Mouse (Mus musculus) kidney, adult 8-10 months (tissue): Measurements from ENCODE around the gene Papola.
A peak's percentile ranks its signal among the peaks of the same experiment; 100 is the strongest.
"Not testable (repeated sequence)": the region's sequence is repeated elsewhere in the genome, so short reads cannot be mapped to it uniquely, and the experiment has no call there.

Experiments used
- DNase-seq, 2 experiments: peaks; one replicate each; pipeline ENCODE4 v3.0.0; 2022

The Papola gene

DNA sequence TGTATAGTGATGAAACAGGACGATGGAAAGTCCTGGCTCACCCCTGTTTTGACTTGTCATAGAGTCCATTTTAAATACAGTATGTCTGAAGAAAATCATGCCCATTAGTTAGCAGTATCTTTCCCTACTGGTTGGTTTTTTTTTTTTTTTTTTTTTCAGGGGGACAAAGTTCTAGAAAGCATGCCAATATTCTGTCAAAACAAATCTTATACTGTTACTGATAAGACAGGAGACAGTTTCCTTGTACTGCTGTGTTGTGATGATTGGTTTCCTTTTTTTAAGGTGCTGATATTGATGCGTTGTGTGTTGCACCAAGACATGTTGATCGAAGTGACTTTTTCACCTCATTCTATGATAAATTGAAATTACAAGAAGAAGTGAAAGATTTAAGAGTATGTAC, 21.7 kb downstream of the Papola start:
- DNase-seq: no peak

GRCm38 (mm10) chr12:105807416-105807815, 22.9 kb downstream of the Papola start:
- no peak for DNase-seq

- no peak for DNase-seq
Observed at GRCm38 (mm10) chr12:105808945-105809344, 24.5 kb downstream of the Papola start.

- DNase-seq: no peak
Observed at GRCm38 (mm10) chr12:105810608-105811007, 26.1 kb downstream of the Papola start.

DNA sequence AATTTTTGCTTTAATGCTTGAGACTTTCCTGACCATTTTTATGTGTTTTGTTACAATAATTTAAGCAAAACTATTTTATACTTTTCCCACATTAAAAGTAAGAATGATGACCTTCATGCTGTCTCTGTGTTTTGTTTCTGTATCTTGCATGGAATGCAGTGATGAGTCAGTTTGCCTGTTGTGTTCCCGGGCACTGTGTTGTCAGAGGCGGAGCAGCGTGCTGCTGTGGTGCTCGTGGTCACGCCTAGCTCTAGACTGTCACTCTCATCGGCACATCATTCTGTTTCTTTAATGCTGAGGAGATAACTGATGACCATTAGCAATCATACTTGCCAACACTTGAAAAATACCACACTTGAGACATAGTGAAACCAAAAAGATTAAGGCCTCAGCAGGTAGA, 29.5 kb downstream of the Papola start:
- no peak for DNase-seq

- no peak for DNase-seq
Observed at GRCm38 (mm10) chr12:105823472-105823871, 39.0 kb downstream of the Papola start.

DNA sequence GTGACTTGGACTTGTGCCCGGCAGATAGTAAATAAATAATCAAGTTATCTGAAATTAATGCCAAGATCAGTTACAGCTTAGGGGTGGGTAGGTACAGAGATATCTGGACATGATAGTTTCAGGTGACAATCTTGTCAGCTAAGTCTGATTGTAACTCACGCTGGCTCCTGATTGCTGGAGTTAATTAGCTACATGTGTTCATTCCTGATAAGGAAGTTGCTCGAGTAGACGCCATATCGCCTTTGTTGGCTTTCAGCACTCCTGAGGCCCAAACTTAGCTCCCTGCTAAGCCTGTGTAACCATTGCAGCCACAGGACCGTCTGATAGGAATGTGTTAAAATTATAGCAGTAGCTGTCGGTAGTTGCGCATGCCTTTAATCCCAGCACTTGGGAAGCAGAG, 40.2 kb downstream of the Papola start:
- DNase-seq: no peak

DNA sequence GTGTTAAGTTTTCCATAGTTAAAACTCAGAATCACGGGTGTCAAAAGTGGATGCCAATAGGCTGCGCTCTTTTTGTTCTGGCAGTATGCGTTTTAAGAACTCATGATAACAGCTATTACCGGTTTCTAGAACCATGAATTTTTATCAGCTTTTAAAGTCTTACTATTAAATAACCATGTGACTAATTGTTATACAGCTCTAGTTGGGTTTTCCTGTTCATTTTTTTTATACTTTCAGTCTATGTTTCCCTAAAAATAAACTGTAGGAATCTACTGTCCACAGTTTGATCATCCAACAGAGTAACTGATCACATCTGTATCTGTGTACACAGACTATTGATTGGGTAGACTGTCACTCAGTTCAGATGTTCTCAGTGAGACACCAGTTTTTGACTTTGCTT, 40.8 kb downstream of the Papola start:
- DNase-seq: no peak

- DNase-seq: no peak
Observed at GRCm38 (mm10) chr12:105832541-105832940, 48.0 kb downstream of the Papola start.

GRCm38 (mm10) chr12:105834926-105835325, 50.4 kb downstream of the Papola start:
- no peak for DNase-seq

- DNase-seq: no peak
Observed at GRCm38 (mm10) chr12:105835571-105835970, 51.1 kb downstream of the Papola start.

DNA sequence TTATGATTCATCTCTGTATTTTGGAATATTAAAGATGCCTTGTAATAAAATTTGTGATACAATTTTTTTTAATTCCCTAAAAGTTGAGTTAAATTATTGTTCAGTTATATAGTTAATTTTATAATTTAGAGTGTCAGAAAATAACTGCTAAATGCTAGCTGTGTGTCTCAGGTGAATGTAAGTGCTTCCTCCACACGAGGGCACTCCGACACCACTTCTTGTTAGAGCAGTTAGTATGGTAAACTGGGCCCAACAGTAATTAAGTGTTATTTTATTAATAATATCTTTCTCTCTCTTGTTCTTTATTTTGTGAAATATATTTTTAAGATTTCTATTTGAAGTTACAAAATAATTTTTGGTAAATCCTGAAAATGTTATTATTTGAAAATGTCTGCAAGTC, 51.7 kb downstream of the Papola start:
- peak in 1 of 2 experiments; percentile 46 for DNase-seq

DNA sequence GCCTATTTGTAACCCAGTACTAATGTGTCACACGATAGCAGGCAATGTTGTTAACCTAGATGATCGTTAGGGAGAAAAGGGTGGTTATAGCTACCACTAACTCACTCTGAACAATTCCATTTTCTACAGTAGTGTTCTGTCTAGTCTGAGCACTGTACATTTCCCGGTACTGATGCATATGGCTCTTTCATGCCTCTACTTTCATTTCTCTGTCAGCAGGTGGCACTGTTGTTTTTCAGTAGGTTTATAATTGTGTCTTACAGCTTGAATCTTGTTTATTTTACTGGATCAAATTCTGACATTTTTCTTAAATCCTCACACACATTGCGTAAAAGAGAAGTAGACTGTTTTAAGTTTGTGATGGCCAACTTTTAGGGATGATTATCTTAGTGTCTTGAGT, 54.6 kb downstream of the Papola start:
- DNase-seq: no peak

DNA sequence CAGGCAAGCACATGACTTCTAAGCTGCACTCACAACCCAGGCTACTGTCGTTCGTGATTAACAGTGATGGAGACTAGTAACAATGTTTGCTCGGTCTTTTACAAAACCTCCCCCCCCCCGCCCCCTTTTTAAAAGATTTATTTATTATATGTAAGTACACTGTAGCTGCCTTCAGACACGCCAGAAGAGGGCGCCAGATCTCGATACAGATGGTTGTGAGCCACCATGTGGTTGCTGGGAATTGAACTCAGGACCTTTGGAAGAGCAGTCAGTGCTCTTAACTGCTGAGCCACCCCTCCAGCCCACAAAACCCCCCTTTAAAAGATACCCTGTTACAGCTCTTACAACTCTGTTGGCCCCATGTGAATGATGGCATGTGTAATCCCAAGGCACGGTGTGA, 56.1 kb downstream of the Papola start:
- not testable (repeated sequence) for DNase-seq

GRCm38 (mm10) chr12:105843243-105844005, 58.9 kb downstream of the Papola start:
- DNase-seq: peak; percentile 62 to 74

- no peak for DNase-seq
Observed at GRCm38 (mm10) chr12:105844406-105844805, 59.9 kb downstream of the Papola start.

DNA sequence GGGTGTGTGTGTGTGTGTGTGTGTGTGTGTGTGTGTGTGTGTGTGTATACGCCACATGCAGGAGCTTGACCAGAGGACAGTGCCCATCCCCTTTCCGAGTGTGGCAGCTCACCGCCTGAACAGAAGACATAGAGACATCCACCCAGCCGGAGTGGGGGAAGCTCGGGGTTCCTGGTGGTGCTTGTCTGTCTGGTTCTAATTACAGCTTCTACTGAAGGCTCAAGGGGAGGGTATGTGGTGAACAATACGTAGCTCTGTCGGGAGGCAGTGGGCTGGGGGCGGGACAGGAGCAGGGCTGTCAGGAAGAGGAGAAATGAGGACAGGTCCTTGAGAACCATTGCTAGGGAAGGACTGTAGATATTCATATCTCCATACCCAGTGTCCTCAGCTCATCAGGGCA, 64.6 kb downstream of the Papola start:
- DNase-seq: no peak

- no peak for DNase-seq
Observed at GRCm38 (mm10) chr12:105850675-105851074, 66.2 kb downstream of the Papola start.

- no peak for DNase-seq
Observed at GRCm38 (mm10) chr12:105852798-105853197, 68.3 kb downstream of the Papola start.

- DNase-seq: peak; percentile 36 to 41
Observed at GRCm38 (mm10) chr12:105854639-105855038, 70.1 kb downstream of the Papola start.

GRCm38 (mm10) chr12:105857902-105858640, 73.6 kb downstream of the Papola start:
- DNase-seq: no peak

GRCm38 (mm10) chr12:105862072-105862471, 77.6 kb downstream of the Papola start:
- DNase-seq: no peak

DNA sequence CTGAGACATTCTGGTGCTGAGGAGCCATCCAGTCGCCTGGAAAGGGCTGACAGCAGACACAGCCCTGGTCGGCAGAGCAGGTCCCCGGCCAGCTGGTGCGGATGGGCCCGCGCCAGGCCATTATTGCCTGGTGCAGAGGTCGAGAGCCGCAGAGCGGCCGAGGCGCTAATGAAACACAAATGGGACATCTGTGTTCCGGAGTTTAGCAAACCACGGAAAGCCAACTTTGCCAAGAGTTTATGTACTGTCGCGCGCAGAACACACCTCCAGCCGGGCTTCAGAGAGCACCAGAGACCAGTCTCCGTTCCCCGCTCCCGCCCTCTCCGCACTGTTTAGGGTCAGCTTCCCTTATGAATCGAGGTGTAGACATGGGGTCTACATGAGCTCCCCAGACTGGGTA, 78.1 kb downstream of the Papola start:
- no peak for DNase-seq

- DNase-seq: no peak
Observed at GRCm38 (mm10) chr12:105863436-105863835, 78.9 kb downstream of the Papola start.
